Mouse (Mus musculus) thymus, postnatal 14 days (tissue): ENCODE data around the gene Bcl9l.
"Not testable (repeated sequence)": the region's sequence is repeated elsewhere in the genome, so short reads cannot be mapped to it uniquely, and the experiment has no call there.

Experiments used
- DNase-seq: peaks from one replicate; pipeline ENCODE4 v3.0.0; 2021

Bcl9l gene

DNA sequence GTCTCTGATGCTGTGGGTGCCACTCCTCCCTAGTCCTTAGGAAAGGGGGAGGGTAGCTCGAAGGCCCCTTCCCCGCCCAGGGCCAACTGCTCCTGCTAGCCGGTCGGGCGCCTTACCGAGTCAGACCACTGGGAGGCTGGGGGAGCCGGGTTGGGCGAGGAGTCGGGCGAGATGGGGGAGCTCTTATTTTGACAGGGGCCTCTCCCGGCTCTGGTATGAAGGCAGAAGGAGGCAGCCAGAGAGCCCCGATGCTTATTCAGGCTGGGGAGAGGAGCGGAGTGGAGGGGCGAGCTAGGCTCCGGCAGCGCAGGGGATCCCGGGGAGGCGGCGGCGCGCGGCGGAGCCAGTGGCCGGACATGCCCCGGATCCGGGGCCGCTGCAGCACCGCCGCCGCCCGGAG is at the start of gene Bcl9l:
Bcl9l (plus strand) TSS at position 274 of the 400 bp plus-strand sequence.
- peak; percentile 95 for DNase-seq

GRCm38 (mm10) chr9:44435747-44436146 is 46.9 kb upstream of the Bcl9l start:
- DNase-seq, result peak; percentile 31

DNA sequence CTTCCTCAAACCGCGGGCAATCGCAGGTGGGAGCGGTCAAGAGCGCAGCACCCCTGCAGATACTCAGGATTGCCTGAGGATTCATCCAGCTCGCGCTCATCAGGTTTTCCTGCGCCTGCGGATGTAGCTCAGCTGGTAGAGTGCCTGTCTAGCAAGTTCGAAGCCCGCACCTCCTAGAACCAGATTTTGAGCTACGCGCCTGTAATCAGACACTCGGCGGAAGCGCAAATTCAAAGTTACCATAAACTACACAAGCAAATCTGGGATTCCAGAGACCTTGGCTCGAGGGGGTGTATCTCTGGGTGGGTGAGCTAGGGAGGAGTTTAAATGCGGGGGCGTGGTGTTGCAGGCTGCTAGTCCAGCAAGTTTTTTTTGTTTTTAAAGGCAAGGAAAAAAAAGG is 41.7 kb upstream of the Bcl9l start, which contains the start of gene Foxr1:
Foxr1 (minus strand) TSS at position 176 of the 400 bp plus-strand sequence.
- DNase-seq, result no peak

DNA sequence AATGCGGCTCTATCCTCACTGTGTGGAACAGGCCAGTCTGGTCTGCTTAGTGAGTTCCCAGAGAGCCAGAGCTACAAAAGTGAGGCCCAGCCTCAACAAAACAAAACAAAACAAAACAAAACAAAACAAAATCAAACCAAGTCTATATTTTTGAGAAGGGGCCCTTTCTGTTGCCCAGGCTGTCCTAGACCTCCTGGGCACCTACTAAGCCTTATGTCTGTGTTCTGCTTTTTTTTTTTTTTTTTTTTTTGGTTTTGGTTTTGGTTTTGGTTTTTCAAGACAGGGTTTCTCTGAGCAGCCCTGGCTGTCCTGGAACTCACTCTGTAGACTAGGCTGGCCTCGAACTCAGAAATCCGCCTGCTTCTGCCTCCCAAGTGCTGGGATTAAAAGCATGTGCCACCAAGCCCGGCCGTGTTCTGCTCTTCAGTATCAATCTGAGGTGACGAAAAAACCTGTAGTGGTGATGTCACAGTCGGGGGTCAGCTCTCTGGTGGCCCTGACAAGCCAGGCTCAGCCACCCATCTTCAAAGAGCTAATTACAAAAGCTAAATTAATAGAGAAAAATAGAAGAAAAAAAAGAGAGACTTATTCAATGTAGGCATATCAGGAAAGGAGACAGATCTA is 38.1 kb upstream of the Bcl9l start:
- not testable (repeated sequence) for DNase-seq

DNA sequence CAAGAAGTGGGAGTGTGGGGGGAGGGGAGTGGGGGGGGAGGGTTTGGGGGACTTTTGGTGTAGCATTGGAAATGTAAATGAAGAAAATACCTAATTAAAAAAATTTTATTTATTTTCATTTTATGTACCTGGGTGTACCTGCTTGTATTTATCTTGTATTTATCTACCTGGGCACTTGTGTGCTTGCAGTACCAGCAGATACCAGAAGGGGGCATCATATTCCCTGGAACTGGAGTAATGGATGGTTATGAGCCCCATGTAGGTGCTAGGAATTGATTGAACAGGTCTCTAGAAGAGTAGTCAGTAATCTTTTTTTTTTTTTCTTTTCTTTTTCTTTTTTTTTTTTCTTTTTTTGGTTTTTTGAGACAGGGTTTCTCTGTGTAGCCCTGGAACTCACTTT is 32.2 kb upstream of the Bcl9l start:
- DNase-seq, result peak; percentile 40

- DNase-seq, result peak; percentile 88
These were observed 28.3 kb upstream of the Bcl9l start for GRCm38 (mm10) chr9:44454132-44454890.

- DNase-seq, result no peak
These were observed 27.8 kb upstream of the Bcl9l start, which contains the start of gene Upk2 for GRCm38 (mm10) chr9:44454891-44455220. TSS of gene Upk2 (minus strand) at chr9:44454976.

GRCm38 (mm10) chr9:44457035-44457742 is 25.4 kb upstream of the Bcl9l start:
- no peak for DNase-seq

DNA sequence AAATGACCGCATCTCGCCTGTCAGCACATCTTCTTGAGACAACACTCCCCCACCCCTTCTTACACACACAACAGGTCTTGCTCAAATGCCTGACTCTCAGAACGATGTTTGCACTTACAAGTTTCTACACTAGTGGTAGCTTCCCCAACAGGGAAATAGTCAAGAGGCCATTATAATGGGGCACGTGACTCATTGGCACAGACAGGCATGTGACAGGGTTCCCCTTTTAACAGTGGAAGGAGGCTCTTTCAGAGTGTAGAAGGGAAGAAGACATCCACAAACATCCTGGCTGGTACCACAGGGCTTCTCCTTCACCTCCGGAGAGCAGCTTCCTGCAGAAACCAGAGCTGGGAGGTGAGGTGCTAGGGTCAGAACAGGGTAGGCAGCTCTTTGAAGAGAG is 20.7 kb upstream of the Bcl9l start:
- no peak for DNase-seq

DNA sequence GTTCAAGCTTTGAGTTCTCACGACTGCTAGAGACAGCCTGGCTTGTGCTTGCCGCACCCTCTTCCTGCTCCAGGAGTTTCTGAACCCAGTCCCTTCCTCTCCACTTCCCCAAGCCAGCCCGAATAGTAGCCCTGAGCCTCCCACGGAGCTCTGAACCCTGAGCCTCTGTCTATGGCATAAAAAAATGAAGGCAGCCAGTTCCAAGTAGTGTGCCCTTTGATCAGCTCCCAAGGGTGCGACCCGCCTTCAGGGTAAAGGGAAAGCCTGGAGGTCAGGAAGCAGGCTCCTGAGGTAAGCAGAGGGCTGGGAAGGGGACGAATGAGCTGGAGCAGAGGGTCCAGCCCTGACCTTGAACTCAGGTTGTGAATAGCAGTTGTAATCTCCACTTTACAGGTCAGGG is 14.4 kb upstream of the Bcl9l start:
- DNase-seq, result no peak

DNA sequence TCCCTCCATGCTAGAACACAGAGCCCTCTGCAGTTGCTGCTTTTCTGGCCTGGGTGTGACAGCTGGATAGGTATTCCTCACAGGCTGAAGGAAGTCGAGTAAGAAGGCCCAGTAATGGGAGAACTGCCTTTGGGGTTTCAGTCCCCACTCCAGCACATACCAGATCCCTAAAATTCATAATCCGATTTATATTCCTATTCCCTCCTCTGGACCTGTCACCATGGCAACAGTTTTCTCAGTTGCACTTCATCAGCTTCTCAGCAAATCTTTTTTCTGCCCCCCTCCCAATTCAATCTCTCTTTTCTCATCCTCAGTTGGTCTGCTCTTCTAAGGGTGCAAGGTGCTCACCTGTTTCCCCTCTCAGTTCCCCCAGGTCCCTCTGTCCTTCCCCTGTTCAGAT is 13.8 kb upstream of the Bcl9l start:
- DNase-seq, result no peak

- no peak for DNase-seq
These were observed 9.4 kb upstream of the Bcl9l start for GRCm38 (mm10) chr9:44473184-44473583.

- DNase-seq, result no peak
These were observed 8.3 kb upstream of the Bcl9l start for GRCm38 (mm10) chr9:44474327-44474726.

- no peak for DNase-seq
These were observed 6.7 kb upstream of the Bcl9l start for GRCm38 (mm10) chr9:44475936-44476335.

GRCm38 (mm10) chr9:44477339-44478228 is 5.0 kb upstream of the Bcl9l start:
- peak; percentile 67 for DNase-seq

DNA sequence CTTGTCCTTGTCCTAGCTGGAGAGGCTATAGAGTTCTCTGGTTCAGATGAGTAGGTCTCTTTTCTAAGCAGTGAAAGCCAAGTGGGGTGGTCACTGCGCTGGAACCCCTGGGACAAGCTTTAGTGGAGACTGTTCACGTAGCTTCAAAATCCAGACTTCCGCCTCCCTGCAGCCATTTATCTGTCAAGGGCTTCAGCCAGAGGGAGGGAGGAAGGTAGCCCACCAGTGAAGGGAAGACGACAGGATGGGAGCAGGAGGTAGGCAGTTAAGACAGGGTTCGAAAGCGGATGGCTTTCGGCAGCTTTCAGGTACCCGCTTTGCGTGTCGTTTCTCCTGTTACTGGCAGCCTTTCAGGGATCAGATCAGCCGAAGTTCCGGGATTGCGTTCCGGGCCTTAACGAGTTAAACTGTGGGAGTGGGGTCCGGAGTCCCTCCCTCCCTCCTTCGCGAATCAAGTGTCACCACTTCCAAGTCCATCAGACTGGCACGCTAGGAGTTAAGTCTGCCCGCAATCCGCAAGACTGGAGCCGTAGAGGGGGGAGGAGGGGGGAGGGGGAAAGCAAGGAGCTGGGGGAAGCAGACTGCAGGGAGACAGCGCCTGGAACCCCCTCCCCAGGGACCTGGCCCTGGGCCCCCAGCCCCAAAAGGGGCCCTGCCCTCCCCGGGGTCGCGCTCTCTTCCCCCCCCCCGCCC is 4.2 kb upstream of the Bcl9l start:
- peak; percentile 42 for DNase-seq

DNA sequence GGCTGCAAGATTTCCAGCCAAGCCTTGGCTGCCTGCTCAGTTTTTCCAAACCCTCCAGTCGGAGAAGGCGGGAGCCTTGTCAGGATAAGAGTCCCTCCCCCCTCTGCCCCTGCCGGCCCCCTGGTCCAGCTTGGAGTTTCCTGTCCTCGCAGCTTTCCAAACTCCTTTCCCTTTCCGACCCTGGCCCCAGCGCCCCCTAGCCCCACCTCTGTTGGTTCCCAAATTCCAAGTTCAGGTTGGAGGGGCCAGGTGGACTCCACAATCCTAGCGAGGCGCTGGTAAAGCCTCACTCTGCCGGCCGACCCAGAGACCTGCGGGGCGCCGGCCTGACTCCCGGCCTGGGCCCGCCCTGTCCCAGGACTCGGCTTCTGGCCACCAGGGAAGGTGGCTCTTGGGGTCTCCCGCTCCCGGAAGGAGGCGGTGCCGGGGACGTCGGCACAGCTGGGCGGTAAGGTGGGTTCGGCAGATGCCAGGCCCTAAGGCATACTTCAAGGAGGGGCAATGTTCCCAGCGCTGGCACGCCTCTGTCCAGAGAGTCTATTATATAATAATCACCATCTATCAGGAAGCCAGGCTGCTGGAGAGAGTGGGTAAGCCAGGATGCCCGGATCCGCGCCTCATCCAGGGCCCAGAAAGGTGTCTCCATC is 3.5 kb upstream of the Bcl9l start:
- DNase-seq, result peak; percentile 53

DNA sequence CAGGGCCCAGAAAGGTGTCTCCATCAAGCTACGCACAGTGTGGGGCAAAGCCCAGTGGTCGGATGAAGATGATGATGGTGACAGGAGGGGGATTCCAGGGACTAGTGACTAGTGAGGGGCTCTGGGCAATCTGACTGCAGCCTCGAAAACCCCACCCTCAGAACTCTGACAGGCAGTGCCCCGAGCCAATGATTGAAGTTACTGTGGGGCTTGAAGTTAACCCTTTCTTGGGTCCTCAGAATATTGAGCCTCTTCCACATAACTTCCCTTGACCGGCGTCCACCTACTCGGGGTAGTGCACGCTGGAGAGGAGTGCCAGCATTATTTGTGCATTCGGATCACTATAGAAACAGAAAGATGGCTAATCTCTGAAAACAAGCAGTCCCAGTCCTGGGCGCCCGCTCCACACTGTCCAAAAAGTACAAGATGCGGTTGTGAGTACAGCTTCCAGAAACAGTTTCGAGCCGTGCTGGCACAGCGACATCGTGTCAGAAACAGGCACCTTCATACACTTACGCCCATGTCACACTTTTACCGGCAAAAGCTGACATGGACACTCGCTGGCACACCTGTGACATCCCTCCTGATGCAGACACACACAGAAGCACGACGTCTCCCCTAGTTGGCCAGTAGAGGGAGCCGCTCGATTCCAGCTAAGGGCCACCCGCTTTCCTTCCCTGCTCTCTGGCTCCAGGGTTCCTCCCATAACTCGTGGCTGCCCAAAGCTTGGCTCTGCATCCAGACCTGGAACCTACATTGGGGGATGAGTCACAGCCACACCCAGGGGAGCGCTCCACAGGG is 2.8 kb upstream of the Bcl9l start:
- peak; percentile 86 for DNase-seq

DNA sequence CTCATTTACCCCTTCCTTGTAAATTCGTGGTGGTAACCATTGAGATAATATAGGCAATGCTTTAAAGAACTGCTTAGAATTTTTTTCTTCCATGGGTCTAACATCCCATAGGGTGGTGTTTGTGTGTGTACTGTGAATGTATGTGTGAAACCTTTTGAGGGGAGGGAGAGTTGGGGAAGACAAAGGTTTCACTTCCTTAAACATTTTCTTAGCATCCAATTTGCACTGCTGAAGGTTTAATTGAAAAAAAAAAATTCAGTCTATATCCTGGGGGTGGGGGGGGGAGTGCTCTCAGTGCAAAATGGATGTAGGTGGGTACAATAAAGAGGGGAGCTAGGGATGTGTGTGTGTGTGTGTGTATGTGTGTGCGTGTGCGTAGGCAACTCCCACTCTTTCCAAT is 513 bp upstream of the Bcl9l start:
- no peak for DNase-seq

- DNase-seq, result peak; percentile 62
These were observed 450 bp downstream of the Bcl9l start for GRCm38 (mm10) chr9:44483041-44483509.
